Mouse (Mus musculus): Measurements from ENCODE around the gene Clstn2. TPM values are rescaled to one million over a fixed set of nuclear protein-coding genes. Genes with fewer than 3 reads are reported as not detected.

Clstn2 gene
- polyA plus RNA-seq, 1 experiment = not detected

GRCm38 (mm10) chr9:97514639-97515038 is 518.3 kb downstream of the Clstn2 start:
- no peak for TF ChIP-seq CTCF (IDR thresholded peaks at IDR 0.05; ENCODE audit: low read depth, low read length)
- TF ChIP-seq POLR2A (IDR thresholded peaks at IDR 0.05; ENCODE audit: borderline replicate concordance, low read depth, low read length) = no peak
- H3K27ac ChIP-seq (ENCODE audit: insufficient read depth, low read depth, low read length) = no peak overlapping the region
- no peaks in the 10 kb centered on the region for H3K4me1 ChIP-seq (ENCODE audit: control insufficient read depth, insufficient read depth, low read length)
- no peak overlapping the region for H3K4me3 ChIP-seq (ENCODE audit: insufficient read depth, low read length)

- TF ChIP-seq CTCF (IDR thresholded peaks at IDR 0.05; ENCODE audit: low read depth, low read length) = no peak
- TF ChIP-seq POLR2A (IDR thresholded peaks at IDR 0.05; ENCODE audit: borderline replicate concordance, low read depth, low read length) = no peak
- no peak overlapping the region for H3K4me3 ChIP-seq (ENCODE audit: insufficient read depth, low read length)
- H3K4me1 ChIP-seq (ENCODE audit: control insufficient read depth, insufficient read depth, low read length) = no peaks in the 10 kb centered on the region
These were observed 520.6 kb downstream of the Clstn2 start for GRCm38 (mm10) chr9:97512282-97512850.

GRCm38 (mm10) chr9:97501416-97501815 is 531.6 kb downstream of the Clstn2 start:
- H3K27ac ChIP-seq (ENCODE audit: insufficient read depth, low read depth, low read length) = no peak overlapping the region
- H3K4me1 ChIP-seq (ENCODE audit: control insufficient read depth, insufficient read depth, low read length) = no peaks in the 10 kb centered on the region
- TF ChIP-seq POLR2A (IDR thresholded peaks at IDR 0.05; ENCODE audit: borderline replicate concordance, low read depth, low read length) = no peak
- no peak overlapping the region for H3K4me3 ChIP-seq (ENCODE audit: insufficient read depth, low read length)

More at GRCm38 (mm10) chr9:97512282-97512850, 520.6 kb downstream of the Clstn2 start:
- no peak overlapping the region for H3K27ac ChIP-seq (ENCODE audit: insufficient read depth, low read depth, low read length)

GRCm38 (mm10) chr9:97495056-97495455 is 537.9 kb downstream of the Clstn2 start:
- no peak overlapping the region for H3K27ac ChIP-seq (ENCODE audit: insufficient read depth, low read depth, low read length)
- TF ChIP-seq POLR2A (IDR thresholded peaks at IDR 0.05; ENCODE audit: borderline replicate concordance, low read depth, low read length) = no peak
- H3K4me3 ChIP-seq (ENCODE audit: insufficient read depth, low read length) = no peak overlapping the region
- H3K4me1 ChIP-seq (ENCODE audit: control insufficient read depth, insufficient read depth, low read length) = no peaks in the 10 kb centered on the region

- Histone ChIP-seq H3K27ac (ENCODE audit: insufficient read depth, low read depth, low read length) (no peak overlapping the region), H3K4me3 (ENCODE audit: insufficient read depth, low read length) (no peak overlapping the region), H3K4me1 (ENCODE audit: control insufficient read depth, insufficient read depth, low read length) (no peaks in the 10 kb centered on the region)
- TF ChIP-seq POLR2A (IDR thresholded peaks at IDR 0.05; ENCODE audit: borderline replicate concordance, low read depth, low read length) = no peak
These were observed 541.4 kb downstream of the Clstn2 start for GRCm38 (mm10) chr9:97491626-97492025.

- TF ChIP-seq POLR2A (IDR thresholded peaks at IDR 0.05; ENCODE audit: borderline replicate concordance, low read depth, low read length) = no peak
- no peak for TF ChIP-seq CTCF (IDR thresholded peaks at IDR 0.05; ENCODE audit: low read depth, low read length)
- H3K4me1 ChIP-seq (ENCODE audit: control insufficient read depth, insufficient read depth, low read length) = no peaks in the 10 kb centered on the region
- H3K4me3 ChIP-seq (ENCODE audit: insufficient read depth, low read length) = no peak overlapping the region
- no peak overlapping the region for H3K27ac ChIP-seq (ENCODE audit: insufficient read depth, low read depth, low read length)
These were observed 542.3 kb downstream of the Clstn2 start for GRCm38 (mm10) chr9:97490591-97491176.

GRCm38 (mm10) chr9:97486826-97487225 is 546.2 kb downstream of the Clstn2 start:
- Histone ChIP-seq H3K27ac (ENCODE audit: insufficient read depth, low read depth, low read length) (no peak overlapping the region), H3K4me3 (ENCODE audit: insufficient read depth, low read length) (no peak overlapping the region), H3K4me1 (ENCODE audit: control insufficient read depth, insufficient read depth, low read length) (no peaks in the 10 kb centered on the region)
- TF ChIP-seq CTCF (IDR thresholded peaks at IDR 0.05; ENCODE audit: low read depth, low read length) (no peak), POLR2A (IDR thresholded peaks at IDR 0.05; ENCODE audit: borderline replicate concordance, low read depth, low read length) (no peak)

- TF ChIP-seq CTCF (IDR thresholded peaks at IDR 0.05; ENCODE audit: low read depth, low read length) = no peak
- no peak for TF ChIP-seq POLR2A (IDR thresholded peaks at IDR 0.05; ENCODE audit: borderline replicate concordance, low read depth, low read length)
- Histone ChIP-seq H3K4me3 (ENCODE audit: insufficient read depth, low read length) (no peak overlapping the region), H3K27ac (ENCODE audit: insufficient read depth, low read depth, low read length) (no peak overlapping the region), H3K4me1 (ENCODE audit: control insufficient read depth, insufficient read depth, low read length) (no peaks in the 10 kb centered on the region)
These were observed 551.8 kb downstream of the Clstn2 start for GRCm38 (mm10) chr9:97481187-97481586.

GRCm38 (mm10) chr9:97476961-97477360 is 556.0 kb downstream of the Clstn2 start:
- Histone ChIP-seq H3K4me1 (ENCODE audit: control insufficient read depth, insufficient read depth, low read length) (no peaks in the 10 kb centered on the region), H3K27ac (ENCODE audit: insufficient read depth, low read depth, low read length) (no peak overlapping the region), H3K4me3 (ENCODE audit: insufficient read depth, low read length) (no peak overlapping the region)
- TF ChIP-seq CTCF (IDR thresholded peaks at IDR 0.05; ENCODE audit: low read depth, low read length) (no peak), POLR2A (IDR thresholded peaks at IDR 0.05; ENCODE audit: borderline replicate concordance, low read depth, low read length) (no peak)

GRCm38 (mm10) chr9:97476456-97476855 is 556.5 kb downstream of the Clstn2 start:
- Histone ChIP-seq H3K4me1 (ENCODE audit: control insufficient read depth, insufficient read depth, low read length) (no peaks in the 10 kb centered on the region), H3K27ac (ENCODE audit: insufficient read depth, low read depth, low read length) (no peak overlapping the region), H3K4me3 (ENCODE audit: insufficient read depth, low read length) (no peak overlapping the region)
- TF ChIP-seq CTCF (IDR thresholded peaks at IDR 0.05; ENCODE audit: low read depth, low read length) (no peak), POLR2A (IDR thresholded peaks at IDR 0.05; ENCODE audit: borderline replicate concordance, low read depth, low read length) (no peak)
